ENCODE assay signal across 25 mouse cellular contexts in genomic region chr13:112075847-112076479, GRCm38 (mm10).
DNase-seq lines count a peak whose midpoint lies in the region; ATAC-seq and TF ChIP-seq lines count a peak whose summit lies in the region.
"Had no signal": no experiment of that assay in that cellular context is flagged by ENCODE, and none has a peak within 500 bp of the region (broad histone marks: within the 10 kb centered on the region; RNA-seq: fewer than 3 reads in every experiment).

No protein-coding gene starts in this region.

- TF ChIP-seq POLR2A in kidney, adult 2 months (IDR thresholded peaks at IDR 0.05; ENCODE audit: low read depth, low read length): no peak
- no peak for TF ChIP-seq POLR2A in ES-Bruce4 (IDR thresholded peaks at IDR 0.05; ENCODE audit: insufficient read depth, low read length)

- 42% methylated on average over 5 of the region's 5 CpGs for WGBS in kidney, adult 2 months
- WGBS in kidney, embryonic 16.5 days: 55% methylated on average over 5 of the region's 5 CpGs
- WGBS in liver, postnatal 0 days (ENCODE audit: insufficient replicate concordance): 49% methylated on average over 5 of the region's 5 CpGs

- H3K4me3 ChIP-seq in kidney, adult 2 months (ENCODE audit: insufficient read depth, low read depth, low read length): no peak overlapping the region
- no peak overlapping the region for H3K4me3 ChIP-seq in ES-Bruce4 (ENCODE audit: low read depth, low read length)
- H3K4me3 ChIP-seq in kidney, embryonic 16.5 days (ENCODE audit: low read length): no peak overlapping the region
- H3K4me3 ChIP-seq in liver, postnatal 0 days (ENCODE audit: low read depth, low read length): no peak overlapping the region
- H3K4me3 ChIP-seq: embryonic facial prominence, embryonic 12.5 days; erythroblast, embryonic 14.5 days; forebrain, embryonic 13.5 days; gastrocnemius, adult 2 months; hindbrain, embryonic 13.5 days; limb, embryonic 13.5 days; midbrain, embryonic 12.5 days; neural tube, embryonic 12.5 days had no signal

- H3K4me2 ChIP-seq in kidney, embryonic 16.5 days (replicated peaks; ENCODE audit: low read depth, low read length): no peak overlapping the region
- no peak overlapping the region for H3K4me2 ChIP-seq in liver, postnatal 0 days (ENCODE audit: low read depth, low read length)
- H3K4me2 ChIP-seq: embryonic facial prominence, embryonic 12.5 days; forebrain, embryonic 13.5 days; hindbrain, embryonic 13.5 days; limb, embryonic 13.5 days; midbrain, embryonic 12.5 days; neural tube, embryonic 12.5 days had no signal

- no peaks in the 10 kb centered on the region for H3K9me3 ChIP-seq in ES-Bruce4 (replicated peaks; ENCODE audit: control insufficient read depth, insufficient read depth, low read length, poor library complexity, severe bottlenecking)
- no peaks in the 10 kb centered on the region for H3K9me3 ChIP-seq in kidney, embryonic 16.5 days (ENCODE audit: low read length)
- H3K9me3 ChIP-seq in liver, postnatal 0 days (ENCODE audit: low read length): no peaks in the 10 kb centered on the region
- H3K9me3 ChIP-seq: embryonic facial prominence, embryonic 12.5 days; forebrain, embryonic 13.5 days; hindbrain, embryonic 13.5 days; limb, embryonic 13.5 days; midbrain, embryonic 12.5 days; neural tube, embryonic 12.5 days had no signal

- no peak for TF ChIP-seq CTCF in kidney, adult 2 months (conservative IDR thresholded peaks at IDR 0.05; ENCODE audit: insufficient read depth, insufficient read length, low read depth, low read length)
- TF ChIP-seq CTCF in ES-Bruce4 (IDR thresholded peaks at IDR 0.05; ENCODE audit: low read depth, low read length): no peak
- TF ChIP-seq CTCF in liver, postnatal 0 days (IDR thresholded peaks at IDR 0.05; ENCODE audit: low read depth): no peak

- no peak overlapping the region for H3K9ac ChIP-seq in ES-Bruce4 (ENCODE audit: low read depth, poor library complexity, severe bottlenecking)
- H3K9ac ChIP-seq in kidney, embryonic 16.5 days (replicated peaks; ENCODE audit: low read length): no peak overlapping the region
- no peak overlapping the region for H3K9ac ChIP-seq in liver, postnatal 0 days (replicated peaks)
- H3K9ac ChIP-seq: embryonic facial prominence, embryonic 12.5 days; forebrain, embryonic 13.5 days; hindbrain, embryonic 13.5 days; limb, embryonic 13.5 days; midbrain, embryonic 12.5 days; neural tube, embryonic 12.5 days had no signal

- ATAC-seq in kidney, embryonic 16.5 days (ENCODE audit: low FRiP score, low TSS enrichment): 0 out of 2 replicates have a peak, but pooled peaks have one; percentile 60
- 0 out of 2 replicates have a peak, but pooled peaks have one; percentile 7 for ATAC-seq in liver, postnatal 0 days
- ATAC-seq: activated CD4-positive, CD25-positive, alpha-beta regulatory T cell, adult 4 months; forebrain, embryonic 13.5 days had no signal

- H3K4me1 ChIP-seq in kidney, adult 2 months (ENCODE audit: control insufficient read depth, insufficient read depth, low read length): peaks cover 23% of the 10 kb centered on the region
- H3K4me1 ChIP-seq in ES-Bruce4 (ENCODE audit: control insufficient read depth, insufficient read depth, low read length): peaks cover 2% of the 10 kb centered on the region
- H3K4me1 ChIP-seq in kidney, embryonic 16.5 days (ENCODE audit: insufficient read depth, low read length): peaks cover 27% of the 10 kb centered on the region
- peaks cover 37% of the 10 kb centered on the region for H3K4me1 ChIP-seq in liver, postnatal 0 days (ENCODE audit: insufficient read depth)
- H3K4me1 ChIP-seq: embryonic facial prominence, embryonic 12.5 days; forebrain, embryonic 13.5 days; hindbrain, embryonic 13.5 days; limb, embryonic 13.5 days; midbrain, embryonic 12.5 days; neural tube, embryonic 12.5 days had no signal

- H3K27ac ChIP-seq in kidney, adult 2 months (ENCODE audit: insufficient read depth, low read depth, low read length): no peak overlapping the region
- no peak overlapping the region for H3K27ac ChIP-seq in ES-Bruce4 (ENCODE audit: insufficient read depth, low read length)
- peak overlapping the region; percentile 17; the same call in 1 of the 2 replicates for H3K27ac ChIP-seq in kidney, embryonic 16.5 days (ENCODE audit: low read length)
- no peak overlapping the region for H3K27ac ChIP-seq in liver, postnatal 0 days (ENCODE audit: low read depth)
- H3K27ac ChIP-seq: embryonic facial prominence, embryonic 12.5 days; forebrain, embryonic 13.5 days; gastrocnemius, adult 2 months; hindbrain, embryonic 13.5 days; limb, embryonic 13.5 days; midbrain, embryonic 12.5 days; neural tube, embryonic 12.5 days had no signal

- 0 out of 2 replicates have a peak, but pooled peaks have one; percentile 24 for TF ChIP-seq EP300 in ES-Bruce4 (IDR thresholded peaks at IDR 0.05; ENCODE audit: insufficient read depth, low read depth, low read length)
- TF ChIP-seq EP300 in liver, postnatal 0 days (IDR thresholded peaks at IDR 0.05; ENCODE audit: low read depth): no peak

- peak; percentile 75 for DNase-seq in kidney, adult 2 months
- DNase-seq in kidney, adult 18-20 months: no peak
- no peak for DNase-seq in liver, postnatal 0 days
- DNase-seq in right cerebral cortex, adult 18-20 months: no peak
- no peak for DNase-seq in left cerebral cortex, postnatal 14 days (ENCODE audit: low spot score in 2 of 2)
- DNase-seq in cerebellum, postnatal 4 days (ENCODE audit: low spot score in 2 of 2): no peak
- DNase-seq: adrenal gland, adult 8-10 months; cerebellum, adult 18-20 months; cerebellum, postnatal 14 days; gastrocnemius, adult 2 months; heart, postnatal 36 days; lung, adult 2 months; lung, postnatal 14 days; retina, postnatal 1 day; thymus, postnatal 14 days had no signal

- H3K27me3 ChIP-seq in kidney, adult 2 months (replicated peaks; ENCODE audit: control insufficient read depth, insufficient read depth, low read length): no peaks in the 10 kb centered on the region
- H3K27me3 ChIP-seq in ES-Bruce4 (ENCODE audit: control insufficient read depth, insufficient read depth, low read length, poor library complexity, severe bottlenecking): no peaks in the 10 kb centered on the region
- no peaks in the 10 kb centered on the region for H3K27me3 ChIP-seq in kidney, embryonic 16.5 days (ENCODE audit: insufficient read depth, low read length)
- no peaks in the 10 kb centered on the region for H3K27me3 ChIP-seq in liver, postnatal 0 days (ENCODE audit: insufficient read depth, low read length)
- H3K27me3 ChIP-seq: embryonic facial prominence, embryonic 12.5 days; forebrain, embryonic 13.5 days; hindbrain, embryonic 13.5 days; limb, embryonic 13.5 days; midbrain, embryonic 12.5 days; neural tube, embryonic 12.5 days had no signal

- no peaks in the 10 kb centered on the region for H3K36me3 ChIP-seq in kidney, adult 2 months (ENCODE audit: control insufficient read depth, insufficient read depth, low read length)
- no peaks in the 10 kb centered on the region for H3K36me3 ChIP-seq in ES-Bruce4 (ENCODE audit: control insufficient read depth, insufficient read depth, low read length, poor library complexity, severe bottlenecking)
- H3K36me3 ChIP-seq in kidney, embryonic 16.5 days (ENCODE audit: insufficient read depth, low read length): no peaks in the 10 kb centered on the region
- no peaks in the 10 kb centered on the region for H3K36me3 ChIP-seq in liver, postnatal 0 days (replicated peaks; ENCODE audit: insufficient read depth, low read length)
- H3K36me3 ChIP-seq: embryonic facial prominence, embryonic 12.5 days; hindbrain, embryonic 13.5 days; limb, embryonic 13.5 days; midbrain, embryonic 12.5 days; neural tube, embryonic 12.5 days had no signal

- intact Hi-C loops in left cerebral cortex, postnatal 14 days (cut with DNase I): no loop called here
